ENCODE assay signal across 8 mouse cellular contexts in genomic region chr17:70850233-70850995, GRCm38 (mm10). TPM values are rescaled to one million over a fixed set of nuclear protein-coding genes. Genes with fewer than 3 reads are reported as not detected.
DNase-seq lines count a peak whose midpoint lies in the region; ATAC-seq and TF ChIP-seq lines count a peak whose summit lies in the region.

No protein-coding gene starts in this region.

- H3K36me3 ChIP-seq in liver, postnatal 0 days (replicated peaks; ENCODE audit: insufficient read depth, low read length), result peaks cover 6% of the 10 kb centered on the region
- no peaks in the 10 kb centered on the region for H3K36me3 ChIP-seq in neural tube, embryonic 13.5 days

- H3K27me3 ChIP-seq in liver, postnatal 0 days (ENCODE audit: insufficient read depth, low read length), result no peaks in the 10 kb centered on the region
- peaks cover 33% of the 10 kb centered on the region for H3K27me3 ChIP-seq in neural tube, embryonic 13.5 days

- H3K9me3 ChIP-seq in liver, postnatal 0 days (ENCODE audit: low read length), result no peaks in the 10 kb centered on the region
- H3K9me3 ChIP-seq in neural tube, embryonic 13.5 days, result no peaks in the 10 kb centered on the region

- 1% methylated on average over 40 of the region's 40 CpGs for WGBS in liver, postnatal 0 days (ENCODE audit: insufficient replicate concordance)
- under 1% methylated on average over 40 of the region's 40 CpGs for WGBS in neural tube, embryonic 13.5 days

- peak overlapping the region; percentile 56 for H3K4me3 ChIP-seq in layer of hippocampus, adult 2 months
- peak overlapping the region; percentile 73 for H3K4me3 ChIP-seq in liver, postnatal 0 days (ENCODE audit: low read depth, low read length)
- peak overlapping the region; percentile 64 for H3K4me3 ChIP-seq in neural tube, embryonic 13.5 days

- peaks cover 13% of the 10 kb centered on the region for H3K4me1 ChIP-seq in liver, postnatal 0 days (ENCODE audit: insufficient read depth)
- peaks cover 66% of the 10 kb centered on the region for H3K4me1 ChIP-seq in neural tube, embryonic 13.5 days (replicated peaks)

- peak overlapping the region; percentile 89 for H3K4me2 ChIP-seq in liver, postnatal 0 days (ENCODE audit: low read depth, low read length)
- peak overlapping the region; percentile 98 for H3K4me2 ChIP-seq in neural tube, embryonic 13.5 days

- TF ChIP-seq CTCF in layer of hippocampus, adult 2 months (conservative IDR thresholded peaks at IDR 0.05), result no peak
- no peak for TF ChIP-seq CTCF in liver, postnatal 0 days (IDR thresholded peaks at IDR 0.05; ENCODE audit: low read depth)

- TF ChIP-seq EP300 in liver, postnatal 0 days (IDR thresholded peaks at IDR 0.05; ENCODE audit: low read depth), result no peak

- DNase-seq in layer of hippocampus, adult 2 months (ENCODE audit: low spot score in 2 of 2), result no peak
- no peak for DNase-seq in layer of hippocampus, postnatal 14 days (ENCODE audit: low spot score in 2 of 2)
- DNase-seq in cerebellum, adult 9-10 months, result peak; percentile 18
- peak; percentile 70 for DNase-seq in gastrocnemius, postnatal 10 days
- peak; percentile 86 for DNase-seq in induced T-regulatory cell, adult 2 months (ENCODE audit: low read depth)
- DNase-seq in liver, postnatal 0 days, result peak; percentile 65
- DNase-seq in thymus, postnatal 36 days, result peak; percentile 68 to 73

- peak overlapping the region; percentile 88 for H3K27ac ChIP-seq in layer of hippocampus, adult 2 months
- H3K27ac ChIP-seq in liver, postnatal 0 days (ENCODE audit: low read depth), result peak overlapping the region; percentile 97
- H3K27ac ChIP-seq in neural tube, embryonic 13.5 days (replicated peaks), result peak overlapping the region; percentile 91

- ATAC-seq in liver, postnatal 0 days, result no peak
- peak; percentile 21 for ATAC-seq in neural tube, embryonic 13.5 days (ENCODE audit: low read depth)

- peak overlapping the region; percentile 77 for H3K9ac ChIP-seq in liver, postnatal 0 days (replicated peaks)
- H3K9ac ChIP-seq in neural tube, embryonic 13.5 days, result peak overlapping the region; percentile 83

RNA-seq across cellular contexts. Expression of gene Tgif1, which starts 2.9 kb away (rescaled TPM):
- total RNA-seq in layer of hippocampus, adult 2 months (2021), result 1 to 10 TPM; 1.4 to 1.7 TPM
- 1 to 10 TPM; 2.3 to 3.1 TPM for total RNA-seq in layer of hippocampus, postnatal 14 days (2021)
- total RNA-seq in gastrocnemius, postnatal 10 days (2021), result 10 to 100 TPM in 1 of 2 experiments, 1 to 10 TPM in 1; 9.5 to 15.4 TPM
- polyA plus RNA-seq in liver, postnatal 0 days (2015; fragmentation: Nextera tagmentation; extraction: Ambion mirVana), result 12.6 and 16.4 TPM in 2 replicates
- polyA plus RNA-seq in neural tube, embryonic 13.5 days (2015; fragmentation: Nextera tagmentation; extraction: Ambion mirVana), result 26.7 and 27.8 TPM in 2 replicates

Comparison
In these comparisons a context has a peak if more than half of its experiments do, and no peak if none do; other contexts are left out.
1. DNase-seq: peak in cerebellum, adult 9-10 months (single experiment), gastrocnemius, postnatal 10 days (single experiment), induced T-regulatory cell, adult 2 months (single experiment), liver, postnatal 0 days (single experiment) and thymus, postnatal 36 days (2 of 2); none in layer of hippocampus, adult 2 months (0 of 2) and layer of hippocampus, postnatal 14 days (0 of 2).
2. Peak in every context shown above with its lines, with median percentiles within 50 percentile points of each other: H3K27ac ChIP-seq and H3K4me3 ChIP-seq.